Mouse (Mus musculus) hindbrain, embryonic 12.5 days (tissue): ENCODE data around the gene Entpd7. TPM values are rescaled to one million over a fixed set of nuclear protein-coding genes. Genes with fewer than 3 reads are reported as not detected.

Source experiments
- ATAC-seq: fragments of 200-750 bp; cut with Nextera tagmentation; 2 replicates; pipeline ENCODE4 v1.8.0; 2017; ENCODE audit warnings: moderate TSS enrichment; ENCODE audit not compliant: low FRiP score
- H3K27ac ChIP-seq: fragments of 300-500 bp; sonication (generic); 2 replicates; pipeline ENCODE4 v1.5.1; 2016; ENCODE audit warnings: mild to moderate bottlenecking
- H3K27me3 ChIP-seq: fragments of 300-500 bp; sonication (generic); 2 replicates; pipeline ENCODE4 v1.6.1; 2016; ENCODE audit warnings: mild to moderate bottlenecking
- H3K36me3 ChIP-seq: fragments of 300-500 bp; sonication (generic); 2 replicates; pipeline ENCODE4 v1.6.1; 2016; ENCODE audit warnings: mild to moderate bottlenecking
- H3K4me1 ChIP-seq: fragments of 300-500 bp; sonication (generic); 2 replicates; pipeline ENCODE4 v1.6.1; 2016
- H3K4me2 ChIP-seq: fragments of 300-500 bp; sonication (generic); replicated peaks from 2 replicates; pipeline ENCODE4 v1.6.1; 2016; ENCODE audit warnings: mild to moderate bottlenecking
- H3K4me3 ChIP-seq: fragments of 300-500 bp; sonication (generic); 2 replicates; pipeline ENCODE4 v1.5.1; 2016; ENCODE audit warnings: mild to moderate bottlenecking
- H3K9ac ChIP-seq: fragments of 300-500 bp; sonication (generic); 2 replicates; pipeline ENCODE4 v1.6.1; 2016; ENCODE audit warnings: mild to moderate bottlenecking, moderate library complexity
- H3K9me3 ChIP-seq: fragments of 300-500 bp; sonication (generic); replicated peaks from 2 replicates; pipeline ENCODE4 v1.6.1; 2016; ENCODE audit warnings: mild to moderate bottlenecking
- WGBS: fragments of 180-500 bp; shearing (Covaris S2); methylation state at CpG from one replicate; pipeline ENCODE4 v1.1.7; 2016; 5-methylcytosine and 5-hydroxymethylcytosine counted together
- polyA plus RNA-seq: library from polyadenylated mRNA; unstranded; fragments of >200 nt; fragmentation: Nextera tagmentation; extraction: Ambion mirVana; gene quantifications from 2 replicates; pipeline ENCODE4 v1.2.1, GENCODE M21; 2016

Entpd7 gene
- polyA plus RNA-seq, 1 experiment from 2014 or later, result 10.5 TPM

DNA sequence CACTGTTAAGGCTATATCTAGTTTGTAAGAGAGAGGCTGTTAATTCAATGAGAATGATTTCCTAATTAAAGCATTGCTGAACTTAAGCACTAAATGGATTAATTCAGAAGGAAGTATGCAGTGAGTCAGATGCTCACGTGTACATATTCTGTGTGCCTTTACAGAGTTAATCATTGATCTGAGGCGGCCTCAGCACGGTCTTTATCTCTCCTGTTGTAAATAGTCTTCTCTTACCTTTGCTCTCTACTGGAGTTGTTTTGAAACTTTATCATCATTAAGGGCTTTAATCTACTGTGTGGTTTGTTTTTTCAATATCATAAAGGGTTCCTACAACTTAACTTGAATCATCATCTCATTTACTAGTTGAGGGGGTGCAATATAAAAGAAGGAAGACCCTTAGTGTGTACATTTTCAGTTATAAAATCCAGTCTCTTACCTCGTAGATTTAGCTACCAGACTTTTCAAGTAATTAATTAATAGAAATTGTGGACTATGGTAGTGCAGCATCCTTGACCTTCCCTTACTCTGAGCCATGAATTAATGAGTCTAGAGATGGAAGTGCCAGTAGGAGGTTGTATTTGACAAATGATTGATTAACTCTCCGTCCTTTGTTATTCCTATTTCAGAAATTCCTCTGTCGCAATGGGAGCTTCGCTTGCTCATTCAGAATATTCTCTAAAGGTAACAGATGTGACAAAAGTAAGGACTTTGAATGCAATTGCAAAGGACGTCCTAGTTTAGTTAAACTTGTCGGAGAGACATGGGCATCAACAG is 78.3 kb downstream of the Entpd7 start:
- Histone ChIP-seq H3K36me3 (no peaks in the 10 kb centered on the region), H3K27me3 (no peaks in the 10 kb centered on the region), H3K9ac (no peak overlapping the region), H3K27ac (no peak overlapping the region), H3K4me1 (no peaks in the 10 kb centered on the region), H3K9me3 (no peaks in the 10 kb centered on the region), H3K4me2 (no peak overlapping the region), H3K4me3 (no peak overlapping the region)
- WGBS, result 55% methylated on average over 9 of the region's 9 CpGs
- ATAC-seq, result no peak

DNA sequence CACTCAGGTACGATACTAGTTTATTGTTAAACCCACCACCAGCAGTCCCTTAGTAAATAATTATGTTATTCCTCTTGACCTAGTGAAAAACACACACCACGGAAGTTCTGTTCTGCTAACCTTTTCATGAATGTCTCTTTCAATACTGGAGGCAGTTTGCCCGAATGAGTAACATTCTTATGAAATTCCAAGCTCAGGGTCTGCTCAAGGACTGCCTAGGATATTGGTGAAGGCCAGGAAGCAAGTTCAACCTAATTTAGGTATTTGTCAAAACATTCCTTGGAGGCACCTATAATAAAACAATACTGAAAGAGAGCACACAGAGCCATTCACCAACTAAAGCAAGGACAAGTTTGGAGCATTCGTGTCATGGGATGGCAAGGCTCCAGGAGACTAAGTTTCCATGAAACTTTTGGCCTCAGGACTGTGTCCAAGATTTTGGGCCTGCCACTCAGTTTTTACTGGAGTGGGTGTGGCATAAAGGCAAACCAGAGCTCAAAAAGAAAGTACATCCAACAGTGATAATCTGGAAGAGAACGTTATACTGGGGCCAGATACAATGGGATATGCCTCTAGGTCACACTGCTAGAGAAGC is 80.0 kb downstream of the Entpd7 start:
- no peak overlapping the region for H3K27ac ChIP-seq
- no peaks in the 10 kb centered on the region for H3K36me3 ChIP-seq
- H3K4me3 ChIP-seq, result no peak overlapping the region
- no peaks in the 10 kb centered on the region for H3K27me3 ChIP-seq
- WGBS, result 90% methylated on average over 5 of the region's 5 CpGs
- H3K9ac ChIP-seq, result no peak overlapping the region
- no peak for ATAC-seq
- H3K9me3 ChIP-seq, result no peaks in the 10 kb centered on the region
- H3K4me2 ChIP-seq, result no peak overlapping the region
- no peaks in the 10 kb centered on the region for H3K4me1 ChIP-seq

DNA sequence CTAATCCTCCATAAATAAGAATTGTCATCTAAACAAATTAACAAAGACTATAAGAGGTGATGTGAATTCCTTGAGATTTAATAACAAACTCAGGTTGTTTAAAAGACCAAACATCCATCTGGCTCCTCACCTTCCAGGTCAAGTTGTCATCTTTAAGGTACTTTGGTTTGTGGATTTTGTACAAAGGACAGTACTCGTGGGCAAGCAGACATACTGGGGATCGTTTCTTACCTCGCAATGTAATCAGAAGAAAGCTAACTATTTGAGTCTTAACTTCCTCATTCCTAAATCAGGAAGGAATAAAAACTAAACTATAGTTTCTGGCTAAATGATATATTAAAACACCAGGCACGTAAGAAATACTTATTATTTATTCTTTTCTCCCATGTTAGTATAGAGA is 81.1 kb downstream of the Entpd7 start:
- H3K4me3 ChIP-seq, result no peak overlapping the region
- H3K4me1 ChIP-seq, result no peaks in the 10 kb centered on the region
- no peaks in the 10 kb centered on the region for H3K27me3 ChIP-seq
- no peak overlapping the region for H3K4me2 ChIP-seq
- no peak overlapping the region for H3K9ac ChIP-seq
- WGBS, result 91% methylated on average over 4 of the region's 4 CpGs
- no peak for ATAC-seq
- H3K9me3 ChIP-seq, result no peaks in the 10 kb centered on the region
- H3K27ac ChIP-seq, result no peak overlapping the region
- H3K36me3 ChIP-seq, result no peaks in the 10 kb centered on the region

DNA sequence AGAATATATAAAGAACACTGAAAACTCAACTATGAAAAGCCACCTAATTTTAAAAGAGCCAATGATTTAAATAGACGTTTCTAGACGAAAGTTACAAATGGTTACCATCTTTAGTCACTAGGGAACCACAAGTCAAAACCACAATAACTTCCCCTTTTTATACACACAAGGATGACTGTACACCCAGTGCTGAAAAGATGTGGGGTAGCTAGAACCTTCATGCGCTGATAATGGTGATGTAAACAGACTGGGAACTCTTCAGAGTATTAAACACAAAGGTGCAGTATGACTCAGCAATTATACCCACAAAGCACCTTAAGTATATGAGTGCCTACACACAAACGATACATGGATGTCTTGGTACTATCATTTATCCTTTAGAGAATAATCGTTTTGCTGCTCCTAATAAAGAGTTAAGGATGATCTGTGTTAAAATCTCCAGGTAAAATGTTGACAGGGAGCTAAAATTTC is 82.1 kb downstream of the Entpd7 start:
- Histone ChIP-seq H3K9me3 (no peaks in the 10 kb centered on the region), H3K36me3 (no peaks in the 10 kb centered on the region), H3K4me3 (no peak overlapping the region), H3K4me1 (no peaks in the 10 kb centered on the region), H3K27ac (no peak overlapping the region), H3K4me2 (no peak overlapping the region), H3K9ac (no peak overlapping the region), H3K27me3 (no peaks in the 10 kb centered on the region)
- ATAC-seq, result no peak
- 91% methylated on average over 5 of the region's 5 CpGs for WGBS

DNA sequence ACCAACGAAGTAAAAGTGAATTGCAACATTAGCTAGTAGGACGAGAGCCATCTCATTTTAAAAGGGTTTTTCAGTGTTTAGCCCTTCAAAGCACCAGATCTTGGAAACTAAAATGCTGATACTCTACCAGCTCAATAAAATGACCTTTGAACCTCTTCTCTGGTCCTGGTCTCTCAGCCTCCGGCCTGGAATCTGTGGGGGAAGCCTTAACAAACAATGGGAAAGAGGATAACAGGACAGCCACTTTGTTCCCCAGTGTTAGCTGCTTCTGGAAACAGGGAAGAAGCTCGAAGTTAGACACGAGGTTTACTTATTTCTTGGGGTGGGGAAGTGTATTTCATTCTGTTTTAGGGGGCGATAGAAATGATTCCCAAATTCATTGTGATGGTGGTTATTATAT is 82.8 kb downstream of the Entpd7 start:
- Histone ChIP-seq H3K9me3 (no peaks in the 10 kb centered on the region), H3K27me3 (no peaks in the 10 kb centered on the region)

DNA sequence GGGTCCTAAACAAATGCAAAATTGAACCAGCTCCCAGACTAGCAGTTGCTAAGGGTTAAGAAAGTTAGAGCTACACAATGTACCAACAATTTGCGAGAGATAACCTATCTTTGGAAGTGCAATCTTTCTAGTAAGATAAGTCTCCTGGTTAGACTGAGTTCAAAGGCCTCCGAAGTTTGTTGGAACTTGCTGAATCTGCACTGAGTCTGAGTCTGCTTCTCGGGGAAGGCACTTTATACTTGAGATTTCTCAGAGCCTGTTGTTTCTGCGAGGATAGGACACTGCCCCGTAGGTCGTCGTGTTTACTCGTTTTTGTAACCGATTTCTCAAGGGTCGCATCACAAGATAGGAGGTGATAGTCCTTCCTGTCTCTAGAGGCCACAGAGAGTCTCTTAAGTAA is 86.0 kb downstream of the Entpd7 start:
- H3K27ac ChIP-seq, result no peak overlapping the region
- 74% methylated on average over 10 of the region's 10 CpGs for WGBS
- H3K4me3 ChIP-seq, result no peak overlapping the region
- no peaks in the 10 kb centered on the region for H3K4me1 ChIP-seq
- H3K36me3 ChIP-seq, result no peaks in the 10 kb centered on the region
- no peaks in the 10 kb centered on the region for H3K9me3 ChIP-seq
- no peak overlapping the region for H3K4me2 ChIP-seq
- no peak overlapping the region for H3K9ac ChIP-seq
- no peak for ATAC-seq
- H3K27me3 ChIP-seq, result no peaks in the 10 kb centered on the region

More for the DNA sequence above, 82.8 kb downstream of the Entpd7 start:
- Histone ChIP-seq H3K4me3 (no peak overlapping the region), H3K4me1 (no peaks in the 10 kb centered on the region), H3K36me3 (no peaks in the 10 kb centered on the region), H3K27ac (no peak overlapping the region), H3K4me2 (no peak overlapping the region), H3K9ac (no peak overlapping the region)
- WGBS, result 56% methylated on average over 6 of the region's 6 CpGs
- ATAC-seq, result no peak

DNA sequence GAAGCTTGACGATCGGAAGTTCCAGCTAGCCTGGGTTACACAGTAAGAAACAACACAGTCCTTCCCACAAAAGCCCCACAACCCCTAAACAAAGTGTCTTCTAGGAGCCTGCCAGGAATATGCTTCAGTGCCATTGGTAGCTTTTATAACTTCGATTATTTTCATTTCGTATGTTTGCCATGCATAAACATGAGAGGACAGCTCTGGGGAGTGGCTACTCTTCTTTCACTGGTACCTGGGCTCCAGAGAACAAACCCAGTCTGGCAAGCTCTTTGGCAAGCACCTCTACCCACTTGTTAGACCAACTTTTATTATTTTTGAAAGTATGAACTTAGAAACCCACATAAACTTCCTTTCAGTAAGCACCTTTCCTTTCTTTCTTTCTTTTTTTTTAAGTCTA is 87.1 kb downstream of the Entpd7 start:
- no peaks in the 10 kb centered on the region for H3K27me3 ChIP-seq
- H3K9ac ChIP-seq, result no peak overlapping the region
- no peak for ATAC-seq
- H3K4me2 ChIP-seq, result no peak overlapping the region
- no peak overlapping the region for H3K4me3 ChIP-seq
- H3K27ac ChIP-seq, result no peak overlapping the region
- WGBS, result 85% methylated on average over 4 of the region's 4 CpGs
- H3K9me3 ChIP-seq, result no peaks in the 10 kb centered on the region
- H3K4me1 ChIP-seq, result no peaks in the 10 kb centered on the region
- no peaks in the 10 kb centered on the region for H3K36me3 ChIP-seq

DNA sequence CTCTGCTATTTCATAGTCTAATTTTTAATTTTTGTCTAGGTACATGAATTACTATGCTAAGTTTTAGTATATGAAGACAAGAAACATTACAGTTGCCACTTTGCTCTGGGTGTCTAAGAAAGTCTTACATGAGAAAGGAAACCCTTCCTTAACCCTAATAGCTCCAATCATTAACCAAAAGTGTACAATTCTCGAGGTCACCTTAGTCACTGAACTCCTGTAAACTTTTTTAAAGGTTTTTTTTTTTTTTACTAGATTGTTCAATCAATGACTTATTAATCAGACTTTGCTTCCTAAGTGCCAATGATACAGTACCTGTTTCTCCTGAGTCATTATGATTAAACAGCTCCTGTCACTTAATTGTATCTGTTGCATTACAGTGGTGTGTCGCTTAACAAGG is 87.8 kb downstream of the Entpd7 start:
- Histone ChIP-seq H3K9ac (no peak overlapping the region), H3K9me3 (no peaks in the 10 kb centered on the region), H3K4me1 (no peaks in the 10 kb centered on the region), H3K36me3 (no peaks in the 10 kb centered on the region), H3K27ac (no peak overlapping the region), H3K4me2 (no peak overlapping the region), H3K27me3 (no peaks in the 10 kb centered on the region), H3K4me3 (no peak overlapping the region)
- 75% methylated on average over 2 of the region's 2 CpGs for WGBS
- no peak for ATAC-seq

DNA sequence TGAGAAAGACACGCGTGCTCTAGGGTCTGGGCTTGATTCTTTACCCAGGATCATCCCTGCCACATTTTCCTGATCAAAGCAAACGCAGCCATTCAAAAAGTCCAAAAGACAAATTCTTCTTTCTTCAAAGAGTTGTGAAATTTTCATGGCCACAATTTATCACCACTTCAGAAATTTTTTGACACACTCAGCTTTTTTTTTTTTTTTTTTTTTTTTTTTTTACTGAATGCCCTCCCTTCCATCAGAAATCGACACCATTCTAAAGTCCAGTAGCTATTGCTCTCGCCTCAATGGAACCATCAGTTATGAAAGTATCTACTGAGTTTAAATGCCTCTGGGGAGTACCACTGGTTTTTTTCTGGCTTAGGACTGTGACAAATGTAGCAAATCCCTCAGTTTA is 90.9 kb downstream of the Entpd7 start:
- no peak for ATAC-seq
- H3K27me3 ChIP-seq, result no peaks in the 10 kb centered on the region
- H3K4me3 ChIP-seq, result no peak overlapping the region
- no peak overlapping the region for H3K4me2 ChIP-seq
- H3K4me1 ChIP-seq, result no peaks in the 10 kb centered on the region
- H3K9ac ChIP-seq, result no peak overlapping the region
- H3K27ac ChIP-seq, result no peak overlapping the region
- H3K9me3 ChIP-seq, result no peaks in the 10 kb centered on the region
- H3K36me3 ChIP-seq, result no peaks in the 10 kb centered on the region
- 87% methylated on average over 5 of the region's 5 CpGs for WGBS

DNA sequence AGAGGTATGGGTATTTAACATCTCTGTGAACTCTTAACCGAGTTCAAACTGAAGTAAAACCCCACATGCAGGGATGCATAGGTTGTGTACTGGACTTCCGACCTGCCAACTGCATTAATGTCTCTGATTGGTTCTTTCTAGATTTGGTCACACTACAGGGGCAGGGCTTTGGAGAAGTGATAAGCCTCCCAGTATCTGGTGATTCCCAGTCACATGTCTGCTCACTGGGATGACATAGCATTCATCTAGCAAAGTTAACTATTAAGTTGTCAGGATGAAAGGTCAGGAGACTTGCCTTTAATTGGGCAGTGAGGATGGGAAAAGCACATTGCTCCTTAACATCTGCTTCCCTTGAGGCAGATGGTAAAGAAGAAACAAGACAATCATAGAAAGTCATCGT is 92.5 kb downstream of the Entpd7 start, which contains the start of gene Abcc2:
Abcc2 (plus strand) TSS at position 213 of the 400 bp plus-strand sequence.
- Histone ChIP-seq H3K9ac (no peak within 1 kb of the TSS), H3K27ac (no peak within 1 kb of the TSS), H3K4me3 (no peak within 1 kb of the TSS), H3K4me1 (no peaks in the 10 kb centered on the region), H3K36me3 (no peaks in the 10 kb centered on the region), H3K4me2 (no peak within 1 kb of the TSS), H3K27me3 (no peaks in the 10 kb centered on the region), H3K9me3 (no peaks in the 10 kb centered on the region)
- 83% methylated on average over 3 of the region's 3 CpGs for WGBS
- ATAC-seq, result no peak

Other genes with a start within 250 kb of the Entpd7 start
- gene Cnnm1, start 249.2 kb upstream of the Entpd7 start, polyA plus RNA-seq, result 0.66 and 0.67 TPM in 2 replicates
- 54.9 and 58.5 TPM in 2 replicates for gene Got1, start 165.1 kb upstream of the Entpd7 start, polyA plus RNA-seq
- 0.21 and 0.22 TPM in 2 replicates for gene Nkx2-3, start 77.3 kb upstream of the Entpd7 start, polyA plus RNA-seq
- 17.0 and 17.4 TPM in 2 replicates for gene Slc25a28, start 14.8 kb upstream of the Entpd7 start, polyA plus RNA-seq
- 10.1 and 11.1 TPM in 2 replicates for gene Cutc, start 63.3 kb downstream of the Entpd7 start, polyA plus RNA-seq
- 12.0 and 13.7 TPM in 2 replicates for gene Cox15, start 63.3 kb downstream of the Entpd7 start, polyA plus RNA-seq
- gene Abcc2, start 92.5 kb downstream of the Entpd7 start, polyA plus RNA-seq, result not detected in 2 replicates